ENCODE assay signal across 13 mouse cellular contexts in the genomic region with DNA sequence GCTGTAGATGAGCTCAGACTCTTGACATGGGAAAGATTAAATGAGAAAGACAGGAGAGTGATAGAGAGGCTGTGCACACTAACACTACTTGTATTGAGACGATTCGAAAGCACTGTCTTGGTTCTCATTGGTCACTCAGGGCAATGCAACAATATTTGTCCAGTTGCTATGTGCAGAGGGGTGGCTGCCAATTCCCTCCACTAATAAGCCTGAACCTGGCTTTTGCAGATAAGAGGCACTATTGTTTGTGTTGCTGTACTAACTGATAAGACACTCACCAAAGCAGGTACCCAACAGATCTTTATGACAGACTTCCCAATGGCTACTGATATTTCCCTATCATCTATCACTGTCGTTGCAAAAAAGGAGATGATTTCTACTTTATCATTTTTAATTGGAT.
DNase-seq lines count a peak whose midpoint lies in the region; ATAC-seq and TF ChIP-seq lines count a peak whose summit lies in the region.
"Had no signal": no experiment of that assay in that cellular context is flagged by ENCODE, and none has a peak within 500 bp of the region (broad histone marks: within the 10 kb centered on the region; RNA-seq: fewer than 3 reads in every experiment).

No protein-coding gene starts in this region.

- H3K36me3 ChIP-seq in liver, embryonic 11.5 days (ENCODE audit: control insufficient read depth, insufficient read depth, low read length) = no peaks in the 10 kb centered on the region
- H3K36me3 ChIP-seq in heart, embryonic 16.5 days (ENCODE audit: control insufficient read depth, insufficient read depth) = peaks cover 3% of the 10 kb centered on the region; the same call in 1 of the 2 replicates
- H3K36me3 ChIP-seq in liver, embryonic 12.5 days = no peaks in the 10 kb centered on the region
- H3K36me3 ChIP-seq in stomach, postnatal 0 days (ENCODE audit: control insufficient read depth, insufficient read depth, low read length) = no peaks in the 10 kb centered on the region

- no peak overlapping the region for H3K27ac ChIP-seq in liver, embryonic 11.5 days (ENCODE audit: low read depth, low read length)
- no peak overlapping the region for H3K27ac ChIP-seq in heart, embryonic 16.5 days (ENCODE audit: low read length)
- H3K27ac ChIP-seq in liver, embryonic 12.5 days = no peak overlapping the region
- no peak overlapping the region for H3K27ac ChIP-seq in stomach, postnatal 0 days (replicated peaks)
- H3K27ac ChIP-seq: kidney, postnatal 0 days had no signal

- H3K9me3 ChIP-seq in liver, embryonic 11.5 days (ENCODE audit: control insufficient read depth, low read length) = no peaks in the 10 kb centered on the region
- no peaks in the 10 kb centered on the region for H3K9me3 ChIP-seq in heart, embryonic 16.5 days (replicated peaks; ENCODE audit: control insufficient read depth, low read length)
- H3K9me3 ChIP-seq in liver, embryonic 12.5 days (replicated peaks) = no peaks in the 10 kb centered on the region
- no peaks in the 10 kb centered on the region for H3K9me3 ChIP-seq in stomach, postnatal 0 days (ENCODE audit: control insufficient read depth, low read length)

- DNase-seq in liver, embryonic 11.5 days (ENCODE audit: low spot score) = no peak
- DNase-seq in liver = no peak
- DNase-seq in stomach, postnatal 0 days (ENCODE audit: low spot score) = peak; percentile 73
- no peak for DNase-seq in spleen, postnatal 10 days (ENCODE audit: low spot score in 2 of 2)
- DNase-seq in gastrocnemius, postnatal 36 days = no peak
- DNase-seq: cerebellum, adult 8-10 months; embryo, embryonic 11 days; lung, postnatal 4 days; retina, postnatal 1 day; thymus, postnatal 25 days had no signal

- H3K4me3 ChIP-seq in liver, embryonic 11.5 days (ENCODE audit: low read depth, low read length) = no peak overlapping the region
- no peak overlapping the region for H3K4me3 ChIP-seq in heart, embryonic 16.5 days (ENCODE audit: low read length)
- H3K4me3 ChIP-seq in liver, embryonic 12.5 days = no peak overlapping the region
- no peak overlapping the region for H3K4me3 ChIP-seq in stomach, postnatal 0 days (ENCODE audit: low read depth, low read length)

- no peak overlapping the region for H3K9ac ChIP-seq in liver, embryonic 11.5 days (ENCODE audit: low read depth, low read length)
- no peak overlapping the region for H3K9ac ChIP-seq in heart, embryonic 16.5 days (ENCODE audit: low read length)
- no peak overlapping the region for H3K9ac ChIP-seq in liver, embryonic 12.5 days
- no peak overlapping the region for H3K9ac ChIP-seq in stomach, postnatal 0 days (ENCODE audit: low read length)

- intact Hi-C loops in gastrocnemius, postnatal 36 days (cut with DNase I) = no loop called here

- 59% methylated on average over 3 of the region's 3 CpGs for WGBS in liver, embryonic 11.5 days
- WGBS in heart, embryonic 16.5 days = 29% methylated on average over 3 of the region's 3 CpGs
- WGBS in liver, embryonic 12.5 days (ENCODE audit: insufficient replicate concordance) = 31% methylated on average over 3 of the region's 3 CpGs
- 52% methylated on average over 3 of the region's 3 CpGs for WGBS in stomach, postnatal 0 days

- no peak for TF ChIP-seq CTCF in stomach, postnatal 0 days (IDR thresholded peaks at IDR 0.05; ENCODE audit: low read depth)

- no peak overlapping the region for H3K4me2 ChIP-seq in liver, embryonic 11.5 days
- no peak overlapping the region for H3K4me2 ChIP-seq in heart, embryonic 16.5 days (ENCODE audit: low read depth, low read length)
- H3K4me2 ChIP-seq in liver, embryonic 12.5 days = no peak overlapping the region
- peak overlapping the region; percentile 14; the same call in 1 of the 2 replicates for H3K4me2 ChIP-seq in stomach, postnatal 0 days (replicated peaks; ENCODE audit: low read depth)

- no peaks in the 10 kb centered on the region for H3K27me3 ChIP-seq in liver, embryonic 11.5 days (replicated peaks; ENCODE audit: control insufficient read depth, insufficient read depth, low read length)
- H3K27me3 ChIP-seq in heart, embryonic 16.5 days (ENCODE audit: control insufficient read depth, insufficient read depth, low read length) = no peaks in the 10 kb centered on the region
- H3K27me3 ChIP-seq in liver, embryonic 12.5 days (replicated peaks) = no peaks in the 10 kb centered on the region
- H3K27me3 ChIP-seq in stomach, postnatal 0 days (ENCODE audit: control insufficient read depth, insufficient read depth, low read length) = no peaks in the 10 kb centered on the region

- ATAC-seq in liver, embryonic 11.5 days (replicated peaks; ENCODE audit: low FRiP score) = peak; percentile 71
- peak; percentile 65; the same call in 1 of the 2 replicates for ATAC-seq in heart, embryonic 16.5 days (replicated peaks; ENCODE audit: extremely low read depth, insufficient read depth, low FRiP score)
- ATAC-seq in liver, embryonic 12.5 days = peak; percentile 59
- peak; percentile 94 for ATAC-seq in stomach, postnatal 0 days (ENCODE audit: low FRiP score, low TSS enrichment)

- TF ChIP-seq EP300 in stomach, postnatal 0 days (optimal IDR thresholded peaks at IDR 0.05) = no peak

- H3K4me1 ChIP-seq in liver, embryonic 11.5 days (replicated peaks; ENCODE audit: control insufficient read depth, insufficient read depth, low read length) = peaks cover 2% of the 10 kb centered on the region; the same call in 1 of the 2 replicates
- peaks cover 24% of the 10 kb centered on the region for H3K4me1 ChIP-seq in heart, embryonic 16.5 days (ENCODE audit: control insufficient read depth, insufficient read depth, low read length)
- no peaks in the 10 kb centered on the region for H3K4me1 ChIP-seq in liver, embryonic 12.5 days
- no peaks in the 10 kb centered on the region for H3K4me1 ChIP-seq in stomach, postnatal 0 days (replicated peaks; ENCODE audit: control insufficient read depth, insufficient read depth)
